Mouse (Mus musculus): ENCODE measurements around the gene Efnb3. TPM values are rescaled to one million over a fixed set of nuclear protein-coding genes. Genes with fewer than 3 reads are reported as not detected.
A peak's percentile ranks its signal among the peaks of the same experiment; 100 is the strongest.

The Efnb3 gene
- total RNA-seq, 2 experiments from 2014 or later = 144 to 156 TPM

- DNase-seq (ENCODE audit: low spot score in 2 of 2) = no peak
Observed at GRCm38 (mm10) chr11:69584937-69585336, 24.9 kb upstream of the Efnb3 start.

- DNase-seq (ENCODE audit: low spot score in 2 of 2) = no peak
Observed at GRCm38 (mm10) chr11:69584008-69584407, 24.0 kb upstream of the Efnb3 start.

GRCm38 (mm10) chr11:69582230-69582805, 22.3 kb upstream of the Efnb3 start:
- no peak for DNase-seq (ENCODE audit: low spot score in 2 of 2)

- no peak for DNase-seq (ENCODE audit: low spot score in 2 of 2)
Observed at GRCm38 (mm10) chr11:69581814-69582213, 21.8 kb upstream of the Efnb3 start.

- DNase-seq (ENCODE audit: low spot score in 2 of 2) = peak; percentile 89 to 93
Observed at GRCm38 (mm10) chr11:69581147-69581688, 21.2 kb upstream of the Efnb3 start.

- no peak for DNase-seq (ENCODE audit: low spot score in 2 of 2)
Observed at GRCm38 (mm10) chr11:69580572-69581146, 20.7 kb upstream of the Efnb3 start.

- DNase-seq (ENCODE audit: low spot score in 2 of 2) = peak; percentile 82 to 95
Observed at GRCm38 (mm10) chr11:69580091-69580514, 20.1 kb upstream of the Efnb3 start, which contains the start of the genes Wrap53 and Trp53. TSS of gene Wrap53 (minus strand) at chr11:69580255. TSS of gene Trp53 (plus strand) at chr11:69580359.

GRCm38 (mm10) chr11:69579128-69580017, 19.4 kb upstream of the Efnb3 start:
- peak; percentile 98 to 99 for DNase-seq (ENCODE audit: low spot score in 2 of 2)

GRCm38 (mm10) chr11:69578301-69578700, 18.3 kb upstream of the Efnb3 start:
- no peak for DNase-seq (ENCODE audit: low spot score in 2 of 2)

- DNase-seq (ENCODE audit: low spot score in 2 of 2) = no peak
Observed at GRCm38 (mm10) chr11:69576307-69576706, 16.3 kb upstream of the Efnb3 start.

GRCm38 (mm10) chr11:69575220-69575619, 15.2 kb upstream of the Efnb3 start:
- DNase-seq (ENCODE audit: low spot score in 2 of 2) = no peak

- DNase-seq (ENCODE audit: low spot score in 2 of 2) = no peak
Observed at GRCm38 (mm10) chr11:69565131-69565530, 5.1 kb upstream of the Efnb3 start.

GRCm38 (mm10) chr11:69564391-69564790, 4.4 kb upstream of the Efnb3 start:
- no peak for DNase-seq (ENCODE audit: low spot score in 2 of 2)

- DNase-seq (ENCODE audit: low spot score in 2 of 2) = no peak
Observed at GRCm38 (mm10) chr11:69563373-69563772, 3.4 kb upstream of the Efnb3 start.

GRCm38 (mm10) chr11:69560896-69561854, 1.2 kb upstream of the Efnb3 start:
- no peak for DNase-seq (ENCODE audit: low spot score in 2 of 2)

- no peak for DNase-seq (ENCODE audit: low spot score in 2 of 2)
Observed at GRCm38 (mm10) chr11:69559183-69559582, 822 bp downstream of the Efnb3 start.

- DNase-seq (ENCODE audit: low spot score in 2 of 2) = no peak
Observed at GRCm38 (mm10) chr11:69558756-69559155, 1.2 kb downstream of the Efnb3 start.

GRCm38 (mm10) chr11:69557381-69557958, 2.5 kb downstream of the Efnb3 start:
- peak; percentile 65 to 66 for DNase-seq (ENCODE audit: low spot score in 2 of 2)

- DNase-seq (ENCODE audit: low spot score in 2 of 2) = no peak
Observed at GRCm38 (mm10) chr11:69554539-69555140, 5.4 kb downstream of the Efnb3 start.

- no peak for DNase-seq (ENCODE audit: low spot score in 2 of 2)
Observed at GRCm38 (mm10) chr11:69553341-69553721, 6.7 kb downstream of the Efnb3 start.
